ENCODE assay signal across 21 mouse cellular contexts in genomic region chr1:131723549-131723948, GRCm38 (mm10). TPM values are rescaled to one million over a fixed set of nuclear protein-coding genes. Genes with fewer than 3 reads are reported as not detected.
DNase-seq lines count a peak whose midpoint lies in the region; ATAC-seq lines count a peak whose summit lies in the region.
"Had no signal": no experiment of that assay in that cellular context is flagged by ENCODE, and none has a peak within 500 bp of the region (broad histone marks: within the 10 kb centered on the region; RNA-seq: fewer than 3 reads in every experiment).

No protein-coding gene starts in this region.

- H3K9ac ChIP-seq in hindbrain, embryonic 12.5 days: no peak overlapping the region
- no peak overlapping the region for H3K9ac ChIP-seq in midbrain, embryonic 11.5 days (ENCODE audit: low read length)
- H3K9ac ChIP-seq in midbrain, embryonic 15.5 days: no peak overlapping the region
- H3K9ac ChIP-seq: embryonic facial prominence, embryonic 13.5 days; embryonic facial prominence, embryonic 15.5 days had no signal

- no peaks in the 10 kb centered on the region for H3K9me3 ChIP-seq in hindbrain, embryonic 10.5 days
- H3K9me3 ChIP-seq in hindbrain, embryonic 12.5 days (replicated peaks): no peaks in the 10 kb centered on the region
- no peaks in the 10 kb centered on the region for H3K9me3 ChIP-seq in midbrain, embryonic 11.5 days (ENCODE audit: control insufficient read depth, low read length)
- H3K9me3 ChIP-seq in midbrain, embryonic 15.5 days: no peaks in the 10 kb centered on the region
- H3K9me3 ChIP-seq: embryonic facial prominence, embryonic 13.5 days; embryonic facial prominence, embryonic 15.5 days had no signal

- H3K4me1 ChIP-seq in hindbrain, embryonic 10.5 days (replicated peaks): peaks cover 17% of the 10 kb centered on the region
- H3K4me1 ChIP-seq in hindbrain, embryonic 12.5 days: peaks cover 3% of the 10 kb centered on the region; the same call in 1 of the 2 replicates
- H3K4me1 ChIP-seq in midbrain, embryonic 11.5 days (ENCODE audit: control insufficient read depth, insufficient read depth, low read length): peaks cover 11% of the 10 kb centered on the region
- H3K4me1 ChIP-seq in midbrain, embryonic 15.5 days: 0 out of 2 replicates have a peak, but pooled peaks cover 3% of the 10 kb centered on the region

- H3K27ac ChIP-seq in hindbrain, embryonic 10.5 days: peak overlapping the region; percentile 30; the same call in 1 of the 2 replicates
- H3K27ac ChIP-seq in hindbrain, embryonic 12.5 days: no peak overlapping the region
- no peak overlapping the region for H3K27ac ChIP-seq in midbrain, embryonic 11.5 days (ENCODE audit: low read depth, low read length)
- no peak overlapping the region for H3K27ac ChIP-seq in midbrain, embryonic 15.5 days
- H3K27ac ChIP-seq: embryonic facial prominence, embryonic 13.5 days; embryonic facial prominence, embryonic 15.5 days had no signal

- H3K36me3 ChIP-seq in hindbrain, embryonic 10.5 days: no peaks in the 10 kb centered on the region
- H3K36me3 ChIP-seq in hindbrain, embryonic 12.5 days: no peaks in the 10 kb centered on the region
- H3K36me3 ChIP-seq in midbrain, embryonic 11.5 days (ENCODE audit: control insufficient read depth, insufficient read depth, low read length): no peaks in the 10 kb centered on the region
- no peaks in the 10 kb centered on the region for H3K36me3 ChIP-seq in midbrain, embryonic 15.5 days (replicated peaks)
- H3K36me3 ChIP-seq: embryonic facial prominence, embryonic 13.5 days; embryonic facial prominence, embryonic 15.5 days had no signal

- no peak for DNase-seq in hindbrain, embryonic 10.5 days (ENCODE audit: low spot score)
- DNase-seq in midbrain, embryonic 11.5 days (ENCODE audit: low spot score, missing footprints): no peak
- DNase-seq: adrenal gland, adult 2 months; adrenal gland, postnatal 10 days; adrenal gland, postnatal 25 days; cerebellum, adult 11 months; cerebellum, adult 18-20 months; cerebellum, adult 8-10 months; cerebellum, adult 9-11 months; cerebellum, postnatal 14 days; cerebellum, postnatal 36 days; embryo, embryonic 11 days had no signal

- 63% methylated on average over 4 of the region's 4 CpGs for WGBS in hindbrain, embryonic 10.5 days
- 69% methylated on average over 4 of the region's 4 CpGs for WGBS in hindbrain, embryonic 12.5 days
- WGBS in midbrain, embryonic 11.5 days: 44% methylated on average over 4 of the region's 4 CpGs
- 44% methylated on average over 4 of the region's 4 CpGs for WGBS in midbrain, embryonic 15.5 days

- no peak for ATAC-seq in hindbrain, embryonic 12.5 days (ENCODE audit: low FRiP score)
- peak; percentile 42; the same call in 1 of the 2 replicates for ATAC-seq in midbrain, embryonic 11.5 days (ENCODE audit: low FRiP score)
- ATAC-seq in midbrain, embryonic 15.5 days (replicated peaks): no peak
- ATAC-seq: forebrain, embryonic 14.5 days; forebrain, embryonic 16.5 days had no signal

- no peak overlapping the region for H3K4me2 ChIP-seq in hindbrain, embryonic 12.5 days (replicated peaks)
- no peak overlapping the region for H3K4me2 ChIP-seq in midbrain, embryonic 11.5 days
- H3K4me2 ChIP-seq in midbrain, embryonic 15.5 days: no peak overlapping the region
- H3K4me2 ChIP-seq: embryonic facial prominence, embryonic 13.5 days; embryonic facial prominence, embryonic 15.5 days had no signal

- H3K4me3 ChIP-seq in hindbrain, embryonic 10.5 days: no peak overlapping the region
- H3K4me3 ChIP-seq in hindbrain, embryonic 12.5 days: no peak overlapping the region
- no peak overlapping the region for H3K4me3 ChIP-seq in midbrain, embryonic 11.5 days (ENCODE audit: low read depth, low read length)
- H3K4me3 ChIP-seq in midbrain, embryonic 15.5 days: no peak overlapping the region
- H3K4me3 ChIP-seq: embryonic facial prominence, embryonic 13.5 days; embryonic facial prominence, embryonic 15.5 days; erythroblast, embryonic 14.5 days had no signal

- H3K27me3 ChIP-seq in hindbrain, embryonic 10.5 days (ENCODE audit: insufficient read depth, poor library complexity, severe bottlenecking): no peaks in the 10 kb centered on the region; the same call in 1 of the 2 replicates
- H3K27me3 ChIP-seq in hindbrain, embryonic 12.5 days: no peaks in the 10 kb centered on the region
- H3K27me3 ChIP-seq in midbrain, embryonic 11.5 days (ENCODE audit: control insufficient read depth, insufficient read depth, low read length): no peaks in the 10 kb centered on the region
- no peaks in the 10 kb centered on the region for H3K27me3 ChIP-seq in midbrain, embryonic 15.5 days (replicated peaks)
- H3K27me3 ChIP-seq: embryonic facial prominence, embryonic 13.5 days; embryonic facial prominence, embryonic 15.5 days had no signal

RNA-seq across cellular contexts. Expression of gene Slc26a9, which starts 20.3 kb away (rescaled TPM):
- 0.05 and 1.4 TPM in 2 replicates for polyA plus RNA-seq in hindbrain, embryonic 10.5 days (2016; fragmentation: Nextera tagmentation; extraction: Ambion mirVana)
- polyA plus RNA-seq in hindbrain, embryonic 12.5 days (2016; fragmentation: Nextera tagmentation; extraction: Ambion mirVana): 0.07 and 0.13 TPM in 2 replicates
- polyA plus RNA-seq in midbrain, embryonic 11.5 days (2014; fragmentation: Nextera tagmentation; extraction: Ambion mirVana): not detected in 2 replicates
- 0.05 and 0.08 TPM in 2 replicates for polyA plus RNA-seq in midbrain, embryonic 15.5 days (2015; fragmentation: Nextera tagmentation; extraction: Ambion mirVana)
- polyA plus RNA-seq: C2C12; embryonic facial prominence, embryonic 13.5 days; erythroblast, embryonic 14.5 days; forebrain, embryonic 11.5 days had no signal

RNA-seq across cellular contexts. Expression of gene Rab7b, which starts 35.1 kb away (rescaled TPM):
- polyA plus RNA-seq in hindbrain, embryonic 10.5 days (2016; fragmentation: Nextera tagmentation; extraction: Ambion mirVana): 0.68 and 1.1 TPM in 2 replicates
- 0.61 and 0.76 TPM in 2 replicates for polyA plus RNA-seq in hindbrain, embryonic 12.5 days (2016; fragmentation: Nextera tagmentation; extraction: Ambion mirVana)
- polyA plus RNA-seq in midbrain, embryonic 11.5 days (2014; fragmentation: Nextera tagmentation; extraction: Ambion mirVana): 1.0 and 1.3 TPM in 2 replicates
- 1.1 and 1.2 TPM in 2 replicates for polyA plus RNA-seq in midbrain, embryonic 15.5 days (2015; fragmentation: Nextera tagmentation; extraction: Ambion mirVana)
- polyA plus RNA-seq: erythroblast, embryonic 14.5 days had no signal
